Mouse (Mus musculus): ENCODE measurements at regions not wholly inside any gene's neighbourhood (a gene's known extent, or its start where the extent isn't known, plus 50 kb on each side); places are given as distances from the start of the nearest gene placed in this dataset.

DNA sequence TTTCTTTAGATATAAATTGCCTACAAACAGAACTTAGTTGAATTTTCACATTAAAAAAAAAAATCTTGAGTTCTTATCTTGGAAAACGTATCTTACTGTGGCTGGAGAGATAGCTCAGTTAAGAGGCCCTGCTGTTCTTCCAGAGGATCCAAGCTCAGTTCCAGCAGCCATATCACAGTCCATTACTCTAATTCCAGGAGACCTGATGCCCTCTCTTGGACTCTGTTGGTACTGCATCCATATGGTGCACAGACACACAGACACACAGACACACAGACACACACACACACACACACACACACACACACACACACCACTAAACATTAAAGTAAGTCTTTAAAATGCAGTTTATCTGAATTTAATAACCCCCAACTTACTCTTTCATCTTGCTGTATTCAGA lies 132.7 kb upstream of the Nr4a3 start:
- no peaks in the 10 kb centered on the region for H3K4me1 ChIP-seq (ENCODE audit: control insufficient read depth, insufficient read depth, low read length)
- no peaks in the 10 kb centered on the region for H3K27me3 ChIP-seq (ENCODE audit: control insufficient read depth, insufficient read depth, low read length)
- no peak overlapping the region for H3K27ac ChIP-seq (replicated peaks; ENCODE audit: low read depth, low read length)
- H3K4me3 ChIP-seq (ENCODE audit: low read depth, low read length), result no peak overlapping the region
- ATAC-seq (replicated peaks; ENCODE audit: insufficient number of reproducible peaks, low FRiP score, low TSS enrichment, low read depth) (no peak), DNase-seq (ENCODE audit: low spot score) (peak; percentile 28)
- no peaks in the 10 kb centered on the region for H3K9me3 ChIP-seq (replicated peaks; ENCODE audit: control insufficient read depth, low read length)
- no peak overlapping the region for H3K4me2 ChIP-seq (ENCODE audit: low read depth, low read length)
- no peaks in the 10 kb centered on the region for H3K36me3 ChIP-seq (replicated peaks; ENCODE audit: control insufficient read depth, insufficient read depth, low read depth, low read length)
- 91% methylated on average over 1 of the region's 1 CpGs for WGBS
- H3K9ac ChIP-seq (replicated peaks; ENCODE audit: low read length), result no peak overlapping the region

DNA sequence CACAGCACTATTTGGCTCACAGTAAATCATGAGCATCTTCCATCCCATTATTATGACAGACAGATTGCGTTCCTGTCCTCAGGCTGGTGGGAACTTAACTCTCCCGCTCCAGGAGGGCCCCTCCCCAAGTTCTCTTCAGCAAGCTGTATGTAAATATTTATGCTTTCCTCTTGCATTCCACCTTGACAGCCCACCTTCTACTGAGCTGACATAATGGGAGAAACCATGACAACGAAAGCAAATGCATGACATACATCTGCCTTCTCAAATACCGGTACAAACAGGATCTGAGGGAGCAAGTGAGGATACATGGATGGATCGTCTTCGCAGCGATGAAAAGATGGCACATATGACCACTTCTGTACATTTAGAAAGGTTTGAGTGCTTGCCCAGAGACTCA lies 125.4 kb upstream of the Nr4a3 start:
- DNase-seq (ENCODE audit: low spot score) (no peak), ATAC-seq (replicated peaks; ENCODE audit: insufficient number of reproducible peaks, low FRiP score, low TSS enrichment, low read depth) (no peak)
- 81% methylated on average over 7 of the region's 7 CpGs for WGBS
- no peak overlapping the region for H3K4me2 ChIP-seq (ENCODE audit: low read depth, low read length)
- no peak overlapping the region for H3K9ac ChIP-seq (replicated peaks; ENCODE audit: low read length)
- no peak overlapping the region for H3K27ac ChIP-seq (replicated peaks; ENCODE audit: low read depth, low read length)
- H3K4me1 ChIP-seq (ENCODE audit: control insufficient read depth, insufficient read depth, low read length), result no peaks in the 10 kb centered on the region
- H3K9me3 ChIP-seq (replicated peaks; ENCODE audit: control insufficient read depth, low read length), result no peaks in the 10 kb centered on the region
- H3K27me3 ChIP-seq (ENCODE audit: control insufficient read depth, insufficient read depth, low read length), result no peaks in the 10 kb centered on the region
- H3K4me3 ChIP-seq (ENCODE audit: low read depth, low read length), result no peak overlapping the region
- no peaks in the 10 kb centered on the region for H3K36me3 ChIP-seq (replicated peaks; ENCODE audit: control insufficient read depth, insufficient read depth, low read depth, low read length)

DNA sequence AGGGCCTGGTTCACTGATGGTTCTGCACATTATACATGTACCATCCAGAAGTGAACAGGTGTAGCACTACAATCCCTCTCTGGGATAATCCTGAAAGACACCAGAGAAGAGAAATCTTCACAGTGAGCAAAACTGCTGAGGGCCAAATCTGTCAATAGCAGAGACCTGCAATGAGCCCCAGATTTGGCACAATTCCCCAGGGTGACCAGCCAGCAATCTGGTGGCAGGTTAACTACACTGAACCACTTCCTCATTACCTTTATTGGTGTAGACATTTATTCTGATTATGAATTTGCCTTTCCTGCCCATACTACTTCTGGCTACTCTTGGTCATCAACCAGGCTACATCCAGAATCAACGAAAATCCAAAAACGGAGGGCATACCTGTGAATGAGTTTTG lies 113.5 kb upstream of the Nr4a3 start:
- 90% methylated on average over 2 of the region's 2 CpGs for WGBS
- no peaks in the 10 kb centered on the region for H3K36me3 ChIP-seq (replicated peaks; ENCODE audit: control insufficient read depth, insufficient read depth, low read depth, low read length)
- no peak overlapping the region for H3K27ac ChIP-seq (replicated peaks; ENCODE audit: low read depth, low read length)
- no peak for ATAC-seq (replicated peaks; ENCODE audit: insufficient number of reproducible peaks, low FRiP score, low TSS enrichment, low read depth)
- no peak for DNase-seq (ENCODE audit: low spot score)
- H3K4me2 ChIP-seq (ENCODE audit: low read depth, low read length), result no peak overlapping the region
- no peaks in the 10 kb centered on the region for H3K27me3 ChIP-seq (ENCODE audit: control insufficient read depth, insufficient read depth, low read length)
- H3K4me3 ChIP-seq (ENCODE audit: low read depth, low read length), result no peak overlapping the region
- no peaks in the 10 kb centered on the region for H3K9me3 ChIP-seq (replicated peaks; ENCODE audit: control insufficient read depth, low read length)
- H3K9ac ChIP-seq (replicated peaks; ENCODE audit: low read length), result no peak overlapping the region
- H3K4me1 ChIP-seq (ENCODE audit: control insufficient read depth, insufficient read depth, low read length), result no peaks in the 10 kb centered on the region

DNA sequence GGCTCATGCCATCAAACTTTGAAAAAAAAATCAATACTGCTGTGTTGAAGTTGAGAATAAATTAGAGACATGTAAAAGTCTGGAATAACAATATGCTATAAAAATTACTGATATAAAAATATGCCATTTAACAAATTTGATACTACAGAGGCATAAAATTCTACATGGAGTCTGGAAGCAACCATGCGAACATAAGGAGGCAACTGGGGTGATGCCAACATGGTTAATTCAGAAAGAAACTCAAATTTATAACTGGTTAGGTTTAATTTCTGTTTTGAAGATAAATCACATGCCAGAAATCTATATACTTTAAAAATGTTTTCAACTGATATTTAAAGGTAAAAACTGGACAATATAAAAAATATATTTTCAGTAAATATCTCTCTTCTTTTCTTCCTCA lies 111.4 kb upstream of the Nr4a3 start:
- H3K9ac ChIP-seq (replicated peaks; ENCODE audit: low read length), result no peak overlapping the region
- H3K4me1 ChIP-seq (ENCODE audit: control insufficient read depth, insufficient read depth, low read length), result no peaks in the 10 kb centered on the region
- H3K36me3 ChIP-seq (replicated peaks; ENCODE audit: control insufficient read depth, insufficient read depth, low read depth, low read length), result no peaks in the 10 kb centered on the region
- no peak overlapping the region for H3K4me2 ChIP-seq (ENCODE audit: low read depth, low read length)
- ATAC-seq (replicated peaks; ENCODE audit: insufficient number of reproducible peaks, low FRiP score, low TSS enrichment, low read depth), result no peak
- H3K4me3 ChIP-seq (ENCODE audit: low read depth, low read length), result no peak overlapping the region
- H3K27ac ChIP-seq (replicated peaks; ENCODE audit: low read depth, low read length), result no peak overlapping the region
- H3K27me3 ChIP-seq (ENCODE audit: control insufficient read depth, insufficient read depth, low read length), result no peaks in the 10 kb centered on the region
- WGBS, result 89% methylated on average over 1 of the region's 1 CpGs
- no peak for DNase-seq (ENCODE audit: low spot score)
- no peaks in the 10 kb centered on the region for H3K9me3 ChIP-seq (replicated peaks; ENCODE audit: control insufficient read depth, low read length)

DNA sequence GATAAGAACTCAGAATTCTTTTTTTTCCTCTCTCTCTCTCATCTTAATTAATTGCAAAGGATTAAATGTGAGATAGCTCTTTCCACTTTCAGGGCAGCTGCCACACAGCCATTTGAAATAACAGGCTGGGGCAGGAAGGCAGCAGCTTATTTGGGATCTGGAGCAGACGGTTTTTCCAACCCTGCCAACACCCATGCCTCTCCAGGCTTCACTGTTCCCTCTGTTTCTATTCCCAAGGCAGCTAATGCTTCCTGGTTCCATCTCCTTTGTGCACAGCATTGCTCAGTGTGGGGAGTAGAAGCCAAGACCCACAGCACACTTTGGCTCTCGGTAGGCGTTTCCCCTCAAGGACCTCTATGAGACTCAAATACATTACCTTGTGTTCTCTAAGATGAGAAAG lies 109.4 kb upstream of the Nr4a3 start:
- Histone ChIP-seq H3K27ac (replicated peaks; ENCODE audit: low read depth, low read length) (no peak overlapping the region), H3K27me3 (ENCODE audit: control insufficient read depth, insufficient read depth, low read length) (no peaks in the 10 kb centered on the region), H3K4me2 (ENCODE audit: low read depth, low read length) (no peak overlapping the region), H3K9me3 (replicated peaks; ENCODE audit: control insufficient read depth, low read length) (no peaks in the 10 kb centered on the region), H3K36me3 (replicated peaks; ENCODE audit: control insufficient read depth, insufficient read depth, low read depth, low read length) (no peaks in the 10 kb centered on the region), H3K4me1 (ENCODE audit: control insufficient read depth, insufficient read depth, low read length) (no peaks in the 10 kb centered on the region), H3K4me3 (ENCODE audit: low read depth, low read length) (no peak overlapping the region), H3K9ac (replicated peaks; ENCODE audit: low read length) (no peak overlapping the region)
- ATAC-seq (replicated peaks; ENCODE audit: insufficient number of reproducible peaks, low FRiP score, low TSS enrichment, low read depth) (no peak), DNase-seq (ENCODE audit: low spot score) (no peak)
- 86% methylated on average over 3 of the region's 3 CpGs for WGBS

DNA sequence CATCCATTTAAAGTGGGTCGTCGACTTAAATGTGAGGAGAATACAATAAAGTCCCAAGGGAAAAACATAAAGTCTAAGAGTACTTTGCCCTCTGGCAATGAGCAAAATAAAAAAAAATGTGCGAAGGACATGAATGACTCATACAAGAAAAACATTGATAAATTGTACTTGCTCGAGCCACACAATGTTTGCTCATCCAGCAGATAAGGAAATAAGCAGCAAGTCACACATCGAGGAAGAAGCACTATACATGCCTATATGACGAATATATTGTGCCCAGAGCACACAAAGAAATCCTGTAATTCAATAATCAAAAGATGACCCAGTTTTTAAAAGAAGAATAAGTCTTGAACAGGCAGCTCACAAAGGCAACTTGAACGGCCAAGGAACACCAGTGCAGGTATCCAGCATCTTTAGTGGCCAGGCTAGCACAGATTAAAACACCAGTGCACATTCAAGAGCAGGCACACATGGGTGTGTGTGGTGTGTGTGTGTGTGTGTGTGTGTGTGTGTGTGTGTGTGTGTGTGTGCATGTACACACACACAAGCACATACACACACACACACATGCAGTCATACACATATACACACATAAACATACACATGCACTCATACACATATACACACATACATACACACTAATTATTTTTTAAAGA lies 108.4 kb upstream of the Nr4a3 start:
- H3K27ac ChIP-seq (replicated peaks; ENCODE audit: low read depth, low read length), result no peak overlapping the region
- DNase-seq (ENCODE audit: low spot score), result no peak
- no peak for ATAC-seq (replicated peaks; ENCODE audit: insufficient number of reproducible peaks, low FRiP score, low TSS enrichment, low read depth)
- no peak overlapping the region for H3K9ac ChIP-seq (replicated peaks; ENCODE audit: low read length)
- H3K9me3 ChIP-seq (replicated peaks; ENCODE audit: control insufficient read depth, low read length), result no peaks in the 10 kb centered on the region
- no peak overlapping the region for H3K4me2 ChIP-seq (ENCODE audit: low read depth, low read length)
- no peaks in the 10 kb centered on the region for H3K36me3 ChIP-seq (replicated peaks; ENCODE audit: control insufficient read depth, insufficient read depth, low read depth, low read length)
- 87% methylated on average over 7 of the region's 7 CpGs for WGBS
- no peaks in the 10 kb centered on the region for H3K4me1 ChIP-seq (ENCODE audit: control insufficient read depth, insufficient read depth, low read length)
- no peak overlapping the region for H3K4me3 ChIP-seq (ENCODE audit: low read depth, low read length)
- H3K27me3 ChIP-seq (ENCODE audit: control insufficient read depth, insufficient read depth, low read length), result no peaks in the 10 kb centered on the region

DNA sequence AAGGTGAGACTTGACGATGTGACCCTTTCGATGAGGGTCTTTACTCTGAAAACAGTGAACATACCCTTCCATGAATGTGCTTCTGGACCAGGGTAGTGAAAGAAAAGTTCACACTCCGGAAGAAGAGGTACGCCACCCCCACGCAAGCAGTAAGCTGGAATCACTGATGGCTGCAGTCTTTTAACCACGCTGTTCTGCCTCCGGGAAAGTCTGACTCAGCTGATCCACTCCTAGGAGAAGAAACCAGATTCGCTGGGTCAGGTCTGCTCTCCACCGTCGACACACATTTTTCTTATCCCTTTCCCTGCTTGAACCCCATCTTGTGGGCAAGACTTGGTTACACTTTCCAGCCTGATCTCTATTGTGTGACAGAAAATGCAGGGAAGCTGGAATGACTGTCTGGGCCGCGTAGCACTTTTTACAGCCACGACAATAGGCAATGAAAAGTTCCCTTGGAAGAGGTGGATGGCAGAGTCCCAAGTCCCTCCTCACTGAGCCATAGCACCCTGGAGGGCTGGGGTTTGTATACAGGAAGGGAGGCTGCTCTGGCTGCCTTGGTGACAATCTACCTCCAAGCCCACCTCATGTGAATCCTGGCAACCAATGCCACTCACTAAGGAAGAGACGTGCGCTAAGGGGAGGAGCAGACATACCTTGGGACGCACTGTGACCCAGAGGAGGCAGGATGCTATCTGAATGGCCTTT lies 96.9 kb upstream of the Nr4a3 start:
- WGBS, result 71% methylated on average over 16 of the region's 16 CpGs
- H3K27me3 ChIP-seq (ENCODE audit: control insufficient read depth, insufficient read depth, low read length), result no peaks in the 10 kb centered on the region
- no peak overlapping the region for H3K9ac ChIP-seq (replicated peaks; ENCODE audit: low read length)
- H3K4me3 ChIP-seq (ENCODE audit: low read depth, low read length), result no peak overlapping the region
- no peak overlapping the region for H3K27ac ChIP-seq (replicated peaks; ENCODE audit: low read depth, low read length)
- ATAC-seq (replicated peaks; ENCODE audit: insufficient number of reproducible peaks, low FRiP score, low TSS enrichment, low read depth), result no peak
- no peaks in the 10 kb centered on the region for H3K36me3 ChIP-seq (replicated peaks; ENCODE audit: control insufficient read depth, insufficient read depth, low read depth, low read length)
- no peak for DNase-seq (ENCODE audit: low spot score)
- no peaks in the 10 kb centered on the region for H3K9me3 ChIP-seq (replicated peaks; ENCODE audit: control insufficient read depth, low read length)
- no peak overlapping the region for H3K4me2 ChIP-seq (ENCODE audit: low read depth, low read length)
- H3K4me1 ChIP-seq (ENCODE audit: control insufficient read depth, insufficient read depth, low read length), result no peaks in the 10 kb centered on the region

DNA sequence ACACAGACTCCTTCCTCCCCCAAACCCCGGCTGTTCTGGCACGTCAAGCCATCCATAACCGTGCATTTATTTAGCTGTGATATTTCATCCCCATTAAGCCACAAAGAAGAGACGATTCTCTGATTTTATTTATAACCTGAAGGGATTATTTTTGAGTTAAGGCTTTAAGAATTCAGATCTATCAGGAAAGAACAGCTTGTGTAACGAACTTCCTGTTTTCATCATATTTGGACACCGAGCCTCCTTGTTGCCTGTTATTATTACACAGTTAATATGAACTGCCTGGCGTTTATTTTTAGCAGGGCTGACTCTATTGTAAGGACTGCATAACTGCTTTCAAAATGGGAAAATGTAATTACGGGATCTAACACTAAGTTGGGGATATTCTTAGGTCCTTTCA lies 96.2 kb upstream of the Nr4a3 start:
- Histone ChIP-seq H3K27me3 (ENCODE audit: control insufficient read depth, insufficient read depth, low read length) (no peaks in the 10 kb centered on the region), H3K4me3 (ENCODE audit: low read depth, low read length) (no peak overlapping the region), H3K27ac (replicated peaks; ENCODE audit: low read depth, low read length) (no peak overlapping the region), H3K4me1 (ENCODE audit: control insufficient read depth, insufficient read depth, low read length) (no peaks in the 10 kb centered on the region), H3K9me3 (replicated peaks; ENCODE audit: control insufficient read depth, low read length) (no peaks in the 10 kb centered on the region), H3K36me3 (replicated peaks; ENCODE audit: control insufficient read depth, insufficient read depth, low read depth, low read length) (no peaks in the 10 kb centered on the region), H3K9ac (replicated peaks; ENCODE audit: low read length) (no peak overlapping the region), H3K4me2 (ENCODE audit: low read depth, low read length) (no peak overlapping the region)
- 66% methylated on average over 8 of the region's 8 CpGs for WGBS
- ATAC-seq (replicated peaks; ENCODE audit: insufficient number of reproducible peaks, low FRiP score, low TSS enrichment, low read depth) (no peak), DNase-seq (ENCODE audit: low spot score) (no peak)

All from embryonic facial prominence, embryonic 11.5 days (tissue).